Mouse (Mus musculus) small intestine, adult 2 months (tissue): ENCODE results near the gene Hivep3.

Experiments used
- CTCF ChIP-seq: fragments of 200-500 bp; IDR thresholded peaks from 2 replicates; pipeline ENCODE4 v1.5.1; 2012; ENCODE audit warnings: low read depth, mild to moderate bottlenecking, control low read depth, inconsistent platforms, low read length, moderate library complexity, mixed read lengths; ENCODE audit not compliant: insufficient replicate concordance, insufficient read length; ENCODE audit errors: extremely low read depth
- POLR2A ChIP-seq: fragments of 200-500 bp; IDR thresholded peaks from 2 replicates; pipeline ENCODE4 v1.6.1; 2012; ENCODE audit warnings: low read depth, mild to moderate bottlenecking, control low read depth, inconsistent platforms, low read length, moderate library complexity

DNA sequence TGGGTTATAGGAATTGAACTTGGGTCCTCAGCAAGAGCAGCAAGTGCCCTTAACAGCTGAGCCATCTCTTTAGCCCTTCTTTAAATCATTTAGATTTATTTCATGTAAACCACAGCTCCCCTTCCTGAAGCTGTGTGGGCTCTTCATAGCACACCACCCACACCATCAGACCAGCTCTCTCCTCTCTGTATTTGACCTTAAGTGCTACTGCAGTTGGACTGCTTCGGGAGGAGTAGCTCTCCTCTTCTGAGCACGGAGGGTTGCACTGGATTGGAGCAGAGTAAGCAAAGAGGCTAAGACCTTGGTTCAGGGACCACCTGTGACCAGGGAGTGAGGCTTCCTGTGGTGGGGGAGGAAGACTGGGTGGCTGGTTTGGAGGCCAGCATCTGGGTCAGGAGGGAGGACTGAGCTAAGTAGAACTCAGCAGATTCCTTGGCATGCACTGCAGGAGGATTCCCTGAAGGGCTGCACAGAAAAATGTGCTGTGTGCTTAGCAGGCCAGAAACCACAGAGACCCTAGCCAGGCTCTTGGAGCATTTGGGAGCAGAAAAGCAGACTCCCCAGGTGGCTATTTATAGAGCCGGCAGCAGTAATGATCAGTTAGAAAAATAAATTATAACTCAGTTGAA lies 132.4 kb downstream of the Hivep3 start:
- TF ChIP-seq CTCF (no peak), POLR2A (no peak)
